Mouse (Mus musculus) CD4-positive helper T cell, adult 2 months (primary cell): ENCODE results near the gene Itga1.

Experiments used
- DNase-seq: peaks from one replicate; pipeline ENCODE4 v3.0.0-alpha.2; 2012; ENCODE audit warnings: low read depth, missing footprints, low spot score

Itga1 gene

DNA sequence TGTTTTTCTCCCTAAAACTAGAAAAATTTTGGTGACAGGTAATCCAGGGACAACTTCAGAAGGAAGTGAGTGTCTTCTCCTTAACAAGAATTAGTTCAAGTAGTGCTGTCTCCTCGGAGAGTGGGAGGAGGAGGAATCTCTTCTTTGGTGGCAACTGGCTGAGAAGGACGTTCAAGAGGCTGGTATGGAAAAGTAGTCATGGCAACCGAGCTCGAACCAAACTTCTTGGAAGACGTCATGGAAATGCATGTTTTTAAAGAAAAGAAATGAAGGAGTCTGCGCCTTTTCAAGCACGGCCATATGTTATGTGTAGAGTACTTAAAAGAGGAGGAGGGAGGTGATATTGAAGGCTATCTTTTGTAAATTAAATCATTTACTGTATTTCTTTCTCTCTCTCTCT is 49.2 kb downstream of the Itga1 start:
- DNase-seq = no peak

DNA sequence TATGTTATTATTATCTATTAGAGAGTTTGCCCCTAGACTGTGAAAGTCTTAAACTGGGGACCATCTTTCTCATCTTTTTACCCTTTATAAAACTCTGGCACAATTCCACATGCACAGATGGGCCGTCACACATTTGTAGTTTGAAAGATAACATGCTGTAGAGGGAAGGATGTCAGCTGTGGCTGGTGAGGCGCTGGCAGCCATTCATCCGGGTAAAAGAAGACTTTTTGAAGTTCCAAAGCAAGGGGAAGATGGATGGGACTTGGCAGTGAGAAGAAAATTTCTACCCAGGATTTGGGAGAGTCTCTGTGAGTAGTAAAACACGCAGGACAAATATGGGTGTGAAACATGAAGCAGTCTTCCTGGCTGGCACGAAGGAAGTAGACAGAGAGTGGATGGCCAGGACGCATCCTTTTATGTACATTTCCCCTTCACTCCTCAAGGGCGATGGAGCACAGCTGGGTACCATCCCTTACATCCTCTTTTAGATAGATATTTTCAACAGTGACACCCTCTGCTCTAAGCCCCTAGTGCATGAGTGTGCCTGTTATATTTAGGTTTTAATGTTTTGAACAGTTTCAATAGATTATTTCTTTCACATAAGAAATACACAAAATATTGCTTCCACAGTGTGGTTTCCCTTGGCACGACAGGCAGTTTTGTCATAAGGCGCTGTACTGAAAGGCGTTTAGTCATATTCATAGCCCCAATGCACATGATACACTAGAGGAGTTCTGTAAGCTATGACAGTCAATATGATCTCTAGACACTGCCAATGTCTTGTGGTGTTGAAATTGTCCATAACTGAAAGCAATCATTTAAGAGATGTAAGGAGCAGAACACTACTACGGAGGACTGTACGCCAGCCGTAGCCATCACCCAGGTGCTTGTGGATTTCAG is 50.9 kb downstream of the Itga1 start:
- no peak for DNase-seq

DNA sequence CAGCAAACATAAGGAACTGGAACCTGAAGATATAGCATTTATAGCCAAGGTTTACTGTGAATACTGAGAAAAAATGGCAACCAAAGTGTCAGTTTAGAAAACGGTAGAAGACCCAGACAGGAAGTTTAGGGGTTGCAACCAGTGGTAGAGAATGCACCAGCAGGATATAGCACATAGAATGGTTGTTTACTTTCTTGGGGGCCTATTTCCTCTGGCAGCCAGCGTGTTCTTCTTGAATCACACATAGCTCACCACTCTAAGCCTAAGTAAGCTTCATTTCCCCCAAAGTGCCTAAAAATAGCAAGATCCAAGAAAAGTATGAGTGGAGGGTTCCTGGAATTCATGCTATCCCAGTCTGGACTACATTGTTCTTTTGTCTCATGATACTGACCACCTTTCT is 59.1 kb downstream of the Itga1 start:
- DNase-seq = no peak

DNA sequence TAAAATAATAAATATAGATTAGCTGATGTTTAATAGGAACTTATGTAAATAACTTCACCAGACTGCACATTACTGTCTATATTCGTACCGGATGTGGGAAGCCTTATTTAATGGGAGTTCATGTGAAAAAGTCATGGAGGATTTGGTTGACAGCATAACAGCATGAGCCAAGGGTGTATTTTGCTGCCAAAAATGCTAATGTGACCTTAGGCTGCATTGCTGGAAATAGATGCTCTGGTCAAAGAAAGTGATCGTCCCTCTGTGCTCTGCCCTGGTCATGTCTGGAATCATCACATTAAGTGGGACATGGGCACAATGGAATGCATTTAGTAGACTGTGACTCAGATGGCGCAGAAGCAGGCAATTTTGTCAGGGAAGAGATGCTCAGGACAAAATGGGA is 64.5 kb downstream of the Itga1 start:
- no peak for DNase-seq

DNA sequence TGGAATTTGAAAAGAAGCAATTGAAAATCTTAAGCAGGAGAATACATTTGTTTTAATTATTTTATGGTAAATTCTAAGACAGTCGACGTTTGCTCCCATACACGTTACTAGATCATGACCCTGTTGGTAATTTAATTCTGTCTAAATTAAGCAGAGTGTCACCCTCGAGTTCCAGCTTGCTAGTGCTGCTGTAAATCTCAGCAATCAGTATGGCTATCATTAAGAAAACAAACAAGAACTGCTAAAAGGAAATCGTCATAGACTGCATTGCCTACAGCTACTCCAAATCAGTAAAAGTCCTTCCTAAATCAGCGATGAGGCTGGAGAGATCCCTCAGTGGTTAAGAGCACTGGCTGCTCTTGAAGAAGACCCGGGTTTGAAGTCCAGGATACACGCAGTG is 66.4 kb downstream of the Itga1 start:
- no peak for DNase-seq

DNA sequence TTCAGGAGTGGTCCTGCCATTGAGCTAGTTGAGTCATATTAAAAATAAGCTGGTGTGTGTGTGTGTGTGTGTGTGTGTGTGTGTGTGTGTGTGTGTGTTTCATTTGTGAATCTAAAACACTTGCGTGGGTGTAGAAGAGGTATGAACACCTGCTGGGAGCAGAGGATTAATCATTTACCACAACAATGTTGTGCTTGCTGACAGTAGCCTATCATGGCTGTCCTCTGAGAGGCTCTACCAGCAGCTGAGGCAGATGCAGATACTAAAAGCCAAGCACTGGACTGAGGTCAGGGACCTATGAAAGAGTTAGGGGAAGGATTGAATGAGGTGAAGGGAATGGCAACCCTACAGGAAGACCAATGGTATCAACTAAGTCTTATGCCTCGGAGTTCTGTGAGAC is 68.6 kb downstream of the Itga1 start:
- DNase-seq = no peak

DNA sequence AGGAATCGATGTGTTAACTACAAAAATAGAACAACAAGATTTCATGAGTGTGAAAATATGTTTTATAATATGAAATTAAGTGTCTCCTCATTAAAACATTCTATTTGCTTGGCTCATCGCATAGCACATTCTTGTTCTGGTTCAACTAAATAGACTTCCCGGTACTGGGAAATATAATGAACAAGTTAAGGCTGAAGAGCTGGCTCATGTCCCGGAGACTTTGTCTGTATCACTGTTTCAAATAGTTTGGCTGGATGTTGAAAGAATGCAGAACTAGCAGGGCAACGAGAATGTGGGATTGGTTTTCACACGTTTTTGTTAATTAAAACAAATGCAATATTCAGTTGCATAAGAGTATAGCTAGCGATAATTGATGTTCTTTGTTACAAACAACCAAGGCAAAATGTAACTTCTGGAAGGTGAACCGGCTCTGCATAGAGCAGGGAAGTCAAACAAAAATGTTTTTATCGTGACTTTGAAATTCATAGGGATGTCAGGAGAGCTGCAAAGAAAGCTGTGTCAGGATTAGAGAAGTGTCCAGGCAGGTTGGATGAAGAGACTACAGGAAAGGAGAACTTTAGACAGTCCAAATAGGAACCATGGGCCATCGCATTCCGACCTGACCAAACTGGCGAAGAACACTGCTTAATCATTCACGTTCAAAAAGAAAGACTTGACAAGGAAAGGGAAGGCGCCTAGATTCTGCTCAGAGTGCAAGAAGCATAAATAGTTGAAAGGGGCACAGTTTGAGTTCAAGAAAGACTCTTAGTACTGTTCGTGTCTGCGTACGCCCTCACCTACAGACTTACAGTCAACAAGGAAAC is 70.4 kb downstream of the Itga1 start:
- no peak for DNase-seq

DNA sequence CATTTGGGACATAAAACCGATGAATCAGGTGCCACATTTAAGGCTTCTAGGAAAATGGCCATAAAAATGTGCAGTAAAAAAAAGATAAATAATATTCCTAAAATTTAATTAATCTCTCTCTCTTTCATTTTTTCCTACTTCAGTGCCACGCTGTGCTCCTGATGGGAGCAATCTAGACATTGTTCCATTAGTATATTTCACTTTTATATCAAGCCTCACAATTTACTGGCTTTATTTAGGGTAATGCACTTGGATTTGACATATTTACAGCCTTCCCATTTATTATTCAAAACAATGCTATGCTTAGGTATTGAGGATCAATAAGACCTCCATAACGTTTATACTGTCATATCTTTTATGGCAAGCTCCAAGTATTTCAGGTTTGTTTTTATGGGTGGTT is 76.4 kb downstream of the Itga1 start:
- DNase-seq = no peak

DNA sequence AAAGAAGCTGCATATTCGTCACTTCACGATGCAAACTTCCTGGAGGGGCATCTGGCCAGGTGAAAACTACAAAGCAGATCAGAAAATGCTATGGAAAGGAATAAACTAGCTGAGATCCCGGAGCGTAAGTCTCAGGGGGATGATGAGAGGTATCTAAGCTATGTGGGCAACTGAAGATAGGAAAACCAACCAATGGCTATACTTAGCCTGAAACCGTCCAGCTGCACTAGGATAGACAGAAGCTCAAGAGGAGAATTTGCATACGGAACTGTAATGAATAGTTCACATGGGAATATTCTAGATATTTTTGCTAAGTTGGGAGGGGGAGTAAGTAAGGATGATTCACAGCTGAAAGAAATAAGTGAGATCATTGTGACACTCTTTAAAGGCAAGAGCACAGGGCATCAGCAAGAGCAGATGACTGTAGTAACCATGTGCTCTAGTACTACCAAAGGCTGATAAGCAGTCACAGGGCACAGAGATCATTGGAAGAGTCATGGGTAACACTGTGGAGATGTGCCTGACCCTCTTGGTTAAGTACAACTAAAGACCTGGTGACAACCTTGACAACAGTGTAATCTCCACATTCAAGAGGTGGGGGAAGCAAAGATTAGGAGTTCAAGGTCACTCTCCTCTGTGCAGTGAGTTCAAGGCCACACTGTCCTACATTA is 79.5 kb downstream of the Itga1 start:
- no peak for DNase-seq

DNA sequence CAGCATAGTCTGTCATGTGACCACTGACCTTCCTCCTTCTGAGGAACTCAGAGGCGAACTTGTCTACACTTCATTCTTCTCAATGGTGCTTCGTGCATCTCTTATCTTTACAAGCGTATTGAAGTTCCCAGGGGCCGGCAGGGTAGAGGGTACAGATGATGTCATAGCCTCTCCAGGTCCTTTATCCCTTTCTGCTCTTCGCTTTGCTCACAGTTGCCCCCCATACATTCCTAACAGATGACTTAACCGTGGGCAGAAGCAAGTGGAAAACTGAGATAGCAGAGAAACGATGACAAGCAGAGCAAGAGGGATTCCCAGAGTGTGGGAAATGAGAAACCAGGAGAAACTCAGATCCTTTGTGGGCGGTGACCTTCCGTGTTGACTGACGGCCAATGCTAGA is 80.4 kb downstream of the Itga1 start:
- DNase-seq = no peak

DNA sequence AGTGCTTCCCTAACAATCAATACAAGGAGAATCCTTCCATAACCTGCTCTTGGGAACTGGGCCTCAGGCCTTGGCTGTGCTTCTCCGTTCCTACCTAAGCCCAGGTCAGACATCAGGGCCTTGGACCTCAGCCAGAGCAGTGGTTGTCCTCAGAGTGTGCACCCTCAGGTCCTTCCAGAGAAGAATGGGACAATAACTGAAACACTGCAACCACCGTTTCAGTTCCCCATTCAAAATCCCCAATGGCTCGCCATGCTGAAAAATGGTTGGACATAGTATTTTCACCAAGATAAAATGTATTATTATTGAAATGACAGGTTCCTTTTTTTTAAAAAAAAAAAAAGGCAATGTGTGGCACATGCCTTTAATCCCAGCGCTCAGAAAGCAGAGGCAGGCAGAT is 81.0 kb downstream of the Itga1 start:
- no peak for DNase-seq

DNA sequence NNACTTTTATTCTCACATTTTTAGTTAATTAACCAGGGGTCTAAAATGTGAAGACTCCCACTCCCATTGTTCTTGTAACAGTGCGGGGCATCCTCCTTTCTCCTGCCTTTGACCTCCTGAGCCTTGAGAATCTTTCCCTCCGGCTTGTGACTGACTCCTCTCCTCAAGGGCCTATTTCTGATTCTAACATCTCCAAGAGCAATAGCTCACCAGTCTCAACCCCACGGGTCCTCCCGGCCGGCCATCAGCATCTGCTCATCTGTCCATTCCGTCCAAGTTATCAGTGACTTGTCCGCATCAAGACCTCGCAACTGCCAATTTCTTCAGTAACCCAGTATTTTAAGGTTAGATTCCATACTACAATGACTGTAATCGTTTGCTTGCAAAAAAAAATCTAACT is 84.2 kb downstream of the Itga1 start:
- DNase-seq = no peak

DNA sequence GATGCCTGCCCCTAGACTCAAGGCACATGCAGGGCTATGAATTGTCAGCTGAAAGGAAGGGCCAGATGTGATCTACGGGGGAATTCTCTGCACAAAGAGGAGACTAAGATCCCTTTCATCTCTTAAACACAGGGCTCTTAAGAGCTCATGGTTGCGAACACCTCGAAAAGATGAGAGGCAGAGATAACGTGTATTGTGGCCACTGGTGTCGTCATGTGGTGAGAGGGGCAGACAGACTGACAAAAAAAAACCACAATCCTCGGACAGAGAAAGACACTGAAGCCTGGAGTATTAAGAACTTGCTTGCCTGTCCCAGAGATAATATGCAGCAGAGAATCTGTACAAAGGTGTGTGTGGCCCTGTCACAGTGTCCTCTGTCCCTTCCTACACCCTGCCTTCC is 90.2 kb downstream of the Itga1 start:
- no peak for DNase-seq

DNA sequence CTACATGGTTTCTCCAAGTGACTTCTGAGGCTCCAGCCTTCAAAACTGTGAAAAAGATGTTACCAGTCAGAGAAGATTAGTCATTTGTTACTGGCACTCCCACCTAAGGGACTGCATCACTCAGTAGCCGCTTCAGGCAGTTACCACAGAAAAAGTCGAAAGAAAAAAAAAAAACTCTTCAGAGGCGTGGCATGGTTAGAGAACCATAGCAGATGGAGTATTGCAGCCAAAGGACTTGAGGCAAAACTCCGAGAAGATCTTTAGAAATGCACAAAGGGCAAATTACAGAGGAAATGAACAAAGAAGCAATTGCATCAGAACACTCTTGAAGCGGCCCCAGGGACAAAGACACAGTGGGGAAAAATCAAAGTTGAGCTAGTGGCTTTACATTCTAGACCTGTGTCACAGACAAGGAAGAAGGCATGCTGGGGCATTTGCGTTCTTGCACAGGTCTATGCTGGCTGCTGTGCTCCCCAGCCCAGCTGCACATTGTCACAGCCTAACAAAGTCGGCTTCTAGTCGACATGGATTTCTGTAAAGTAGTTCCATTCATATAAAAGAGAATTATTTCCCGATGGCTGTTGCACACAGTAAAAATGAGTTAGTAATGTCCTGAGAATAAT is 95.4 kb downstream of the Itga1 start:
- no peak for DNase-seq

DNA sequence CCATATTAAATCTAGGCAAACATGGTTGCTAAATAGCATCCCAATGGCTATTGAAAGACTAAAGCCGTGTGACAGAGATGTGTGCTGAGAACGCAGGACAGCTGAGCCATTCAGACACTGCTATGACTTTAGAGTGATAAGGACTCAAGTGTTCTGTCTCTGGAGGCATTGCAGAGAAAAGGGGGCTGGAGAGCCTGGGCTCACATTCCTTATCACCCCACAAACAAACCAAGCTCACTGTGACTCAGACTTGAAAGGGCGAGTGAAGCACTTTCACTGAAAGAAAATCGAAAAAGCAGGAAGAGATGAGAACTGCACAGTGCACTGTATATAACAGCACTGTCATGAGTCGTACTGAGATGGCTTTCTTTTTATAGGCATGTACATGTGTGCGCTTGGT is 96.4 kb downstream of the Itga1 start:
- DNase-seq = no peak

DNA sequence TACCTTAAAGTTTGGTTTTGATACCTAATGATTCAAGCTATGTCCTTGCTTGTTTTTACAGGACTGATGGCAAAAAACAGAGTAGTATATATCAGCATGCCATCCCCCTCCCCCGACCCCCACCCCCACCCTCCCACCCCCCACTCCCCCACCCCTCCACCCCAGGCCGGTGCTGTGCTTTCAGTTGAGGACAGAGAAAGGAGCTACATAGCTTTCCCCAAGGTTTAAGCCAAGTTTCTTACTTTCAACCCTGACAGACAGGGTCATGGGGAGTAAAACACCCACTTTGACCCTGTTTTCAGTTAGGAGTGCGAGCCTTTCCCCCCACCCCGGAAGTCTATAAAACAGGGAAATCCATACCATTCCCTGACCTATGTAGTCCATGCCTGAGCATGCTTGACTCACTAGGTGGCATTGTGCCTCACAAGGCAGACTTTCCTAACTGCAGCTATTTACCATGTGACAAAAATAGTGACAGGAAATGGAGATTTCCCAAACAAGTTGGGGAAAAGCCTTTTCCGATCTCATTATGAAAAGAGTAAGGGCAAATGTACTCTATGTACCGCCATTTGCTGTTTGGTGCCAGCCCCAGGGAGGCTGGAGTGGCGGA is 98.2 kb downstream of the Itga1 start:
- no peak for DNase-seq

DNA sequence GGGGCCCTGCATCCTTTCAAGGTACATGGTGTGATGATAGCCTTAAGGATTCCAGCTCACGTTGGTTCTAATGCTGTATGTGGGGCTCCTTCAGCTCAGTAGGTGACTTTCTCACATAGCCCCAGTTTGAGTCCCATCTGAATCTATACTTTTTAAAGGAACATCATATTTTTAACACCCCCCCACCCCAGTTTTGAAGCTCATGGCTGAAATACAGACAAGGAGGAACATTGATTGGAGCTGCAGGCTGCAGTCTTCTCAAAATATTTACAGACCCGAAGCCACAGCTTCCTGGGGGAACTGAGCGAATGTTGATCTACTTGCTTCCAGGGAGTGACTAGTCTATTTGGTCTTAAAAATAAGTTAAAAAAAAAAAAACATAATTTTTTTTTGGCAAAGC is 98.9 kb downstream of the Itga1 start:
- DNase-seq = no peak

DNA sequence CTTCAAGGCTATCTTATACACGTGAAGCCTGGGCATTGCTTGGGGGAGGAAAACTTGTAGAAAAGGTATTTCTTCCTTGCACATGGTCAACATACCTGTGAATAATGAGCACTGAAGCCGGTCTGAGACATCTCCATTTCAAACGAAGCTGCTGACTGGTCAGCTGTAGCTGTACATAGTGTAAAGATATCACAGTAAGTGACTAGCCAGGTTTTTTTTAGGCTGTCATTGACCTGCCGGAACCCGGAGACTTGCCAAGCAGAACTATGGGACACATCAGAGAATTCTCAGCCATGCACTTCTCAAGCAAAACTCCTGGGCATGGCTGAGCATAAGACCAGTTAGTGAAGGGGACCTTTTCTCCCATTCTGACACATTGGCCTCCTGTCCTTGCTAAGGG is 99.6 kb downstream of the Itga1 start:
- DNase-seq = no peak

DNA sequence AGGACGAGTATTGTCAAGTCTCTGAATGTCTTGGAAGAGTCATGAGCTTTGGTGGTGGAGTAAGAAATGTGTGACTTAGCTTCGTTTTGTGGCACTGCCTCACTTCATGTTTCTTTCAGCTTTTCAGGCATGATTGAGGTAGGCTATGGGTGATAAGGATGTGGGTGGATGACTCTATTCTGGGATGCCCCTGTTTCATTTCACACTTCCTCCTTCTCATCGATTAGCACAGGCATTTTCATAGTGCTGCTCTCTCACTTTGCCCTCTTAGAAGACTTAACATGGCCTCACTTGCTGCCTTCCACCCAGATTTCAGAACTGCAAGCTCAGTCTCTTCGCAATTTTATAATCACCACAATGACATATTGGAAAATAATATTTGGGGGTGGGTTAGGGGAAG is 102.2 kb downstream of the Itga1 start:
- DNase-seq = no peak

DNA sequence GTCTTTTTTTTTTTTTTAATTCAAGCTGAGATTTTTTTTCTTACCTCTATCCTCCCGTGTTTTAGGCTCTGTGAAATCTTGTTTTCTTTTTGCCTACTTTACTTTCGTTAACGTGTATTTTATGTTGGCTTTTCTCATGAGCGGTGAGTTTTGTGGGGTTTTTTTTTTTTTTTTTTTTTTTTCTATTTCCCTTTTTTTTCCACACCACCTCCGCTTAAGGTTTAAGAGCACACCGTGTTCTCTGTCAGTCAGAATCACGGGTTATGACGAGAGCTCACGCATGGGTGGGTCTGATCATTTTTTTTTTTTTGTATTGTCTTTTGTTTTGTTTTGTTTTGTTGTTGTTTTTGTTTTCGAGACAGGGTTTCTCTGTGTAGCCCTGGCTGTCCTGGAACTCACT is 103.7 kb downstream of the Itga1 start:
- no peak for DNase-seq

DNA sequence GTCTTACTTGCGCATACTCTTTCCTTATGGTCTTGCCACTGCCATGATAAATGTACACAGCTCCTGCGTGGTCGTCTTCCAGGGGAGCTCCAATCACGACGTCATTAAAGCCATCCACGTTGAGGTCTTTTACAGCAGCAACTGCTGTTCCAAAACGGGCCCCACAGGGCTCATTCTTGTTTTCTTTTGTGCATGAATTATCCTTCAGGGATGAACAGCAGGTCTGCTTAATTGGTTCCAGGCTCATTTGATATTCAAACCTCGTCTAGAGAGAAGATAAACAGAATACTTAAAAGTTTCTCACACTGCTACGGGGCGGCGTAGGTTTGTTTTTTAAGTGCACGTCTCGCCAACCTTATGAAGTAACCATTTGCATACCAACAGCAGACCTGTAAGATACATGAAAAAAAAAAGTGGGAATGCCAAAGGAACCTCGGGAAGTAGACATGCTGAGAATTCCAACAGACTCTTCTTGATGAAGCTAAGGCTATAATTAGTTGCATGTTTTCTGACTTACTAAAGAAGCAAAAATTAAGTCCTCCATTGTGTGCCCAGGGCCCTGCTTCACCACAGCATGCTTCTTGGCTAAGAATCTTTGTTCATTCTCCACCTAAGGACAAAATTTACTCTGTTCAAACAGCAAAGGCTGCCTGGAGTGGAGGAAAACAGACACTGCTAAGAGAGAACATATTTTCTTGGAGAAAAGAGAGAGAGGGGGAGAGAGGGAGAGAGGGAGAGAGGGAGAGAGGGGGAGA is 109.3 kb downstream of the Itga1 start:
- DNase-seq = no peak
